Mouse (Mus musculus) cortical plate, adult 2 months (tissue): Measurements from ENCODE around the gene Cxxc4.

Experiments
- CTCF ChIP-seq: fragments of 200-500 bp; IDR thresholded peaks from 2 replicates; pipeline ENCODE4 v1.5.1; 2011; ENCODE audit warnings: mild to moderate bottlenecking, control low read depth, low read length; ENCODE audit not compliant: insufficient read depth; ENCODE audit errors: extremely low read depth
- POLR2A ChIP-seq: fragments of 200-500 bp; IDR thresholded peaks from 2 replicates; pipeline ENCODE4 v1.6.1; 2011; ENCODE audit warnings: mild to moderate bottlenecking, low read length, control low read depth; ENCODE audit not compliant: insufficient read depth; ENCODE audit errors: extremely low read depth

GRCm38 (mm10) chr3:134221002-134221401, 15.3 kb upstream of the Cxxc4 start:
- TF ChIP-seq CTCF, result no peak
- TF ChIP-seq POLR2A, result no peak
